Mouse (Mus musculus): ENCODE results near the gene Commd6.
A peak's percentile ranks its signal among the peaks of the same experiment; 100 is the strongest.

Commd6 gene

GRCm38 (mm10) chr14:101640153-101640843 is at the start of gene Commd6:
Gene Commd6, minus strand, starts transcription at chr14:101640686.
- DNase-seq: peak; percentile 95

GRCm38 (mm10) chr14:101688406-101688805 is 47.9 kb upstream of the Commd6 start:
- DNase-seq: no peak

GRCm38 (mm10) chr14:101687696-101688095 is 47.2 kb upstream of the Commd6 start:
- DNase-seq: no peak

GRCm38 (mm10) chr14:101672226-101672625 is 31.7 kb upstream of the Commd6 start:
- DNase-seq: no peak

GRCm38 (mm10) chr14:101668626-101669025 is 28.1 kb upstream of the Commd6 start:
- no peak for DNase-seq

GRCm38 (mm10) chr14:101666536-101666935 is 26.1 kb upstream of the Commd6 start:
- no peak for DNase-seq

GRCm38 (mm10) chr14:101666056-101666455 is 25.6 kb upstream of the Commd6 start:
- DNase-seq: no peak

GRCm38 (mm10) chr14:101664274-101664673 is 23.8 kb upstream of the Commd6 start:
- DNase-seq: no peak

GRCm38 (mm10) chr14:101661654-101662412 is 21.3 kb upstream of the Commd6 start:
- DNase-seq: no peak

- DNase-seq: no peak
Measured at GRCm38 (mm10) chr14:101656307-101656706, 15.8 kb upstream of the Commd6 start.

GRCm38 (mm10) chr14:101654526-101654909 is 14.0 kb upstream of the Commd6 start:
- peak; percentile 6 for DNase-seq

GRCm38 (mm10) chr14:101653581-101654525 is 13.4 kb upstream of the Commd6 start, which contains the start of gene Uchl3:
Gene Uchl3, plus strand, starts transcription at chr14:101653967.
- peak; percentile 98 for DNase-seq

- no peak for DNase-seq
Measured at GRCm38 (mm10) chr14:101652571-101652970, 12.1 kb upstream of the Commd6 start.

GRCm38 (mm10) chr14:101650551-101650950 is 10.1 kb upstream of the Commd6 start:
- no peak for DNase-seq

GRCm38 (mm10) chr14:101644948-101645347 is 4.5 kb upstream of the Commd6 start:
- DNase-seq: no peak

GRCm38 (mm10) chr14:101637381-101637780 is 3.1 kb downstream of the Commd6 start:
- DNase-seq: no peak

GRCm38 (mm10) chr14:101635765-101636164 is 4.7 kb downstream of the Commd6 start:
- DNase-seq: no peak

- no peak for DNase-seq
Measured at GRCm38 (mm10) chr14:101630548-101630947, 9.9 kb downstream of the Commd6 start.

GRCm38 (mm10) chr14:101617680-101618079 is 22.8 kb downstream of the Commd6 start:
- no peak for DNase-seq

GRCm38 (mm10) chr14:101616178-101616577 is 24.3 kb downstream of the Commd6 start:
- no peak for DNase-seq

- DNase-seq: no peak
Measured at GRCm38 (mm10) chr14:101613206-101613605, 27.3 kb downstream of the Commd6 start.

- no peak for DNase-seq
Measured at GRCm38 (mm10) chr14:101610701-101611100, 29.8 kb downstream of the Commd6 start.

All from lung, postnatal 10 days (tissue).